Mouse (Mus musculus): ENCODE measurements at regions not wholly inside any gene's neighbourhood (a gene's known extent, or its start where the extent isn't known, plus 50 kb on each side); places are given as distances from the start of the nearest gene placed in this dataset.

GRCm38 (mm10) chr10:110566260-110567050 is 110.5 kb upstream of the Nav3 start:
- TF ChIP-seq CTCF (IDR thresholded peaks at IDR 0.05; ENCODE audit: low read depth) = no peak
- no peak for TF ChIP-seq EP300 (optimal IDR thresholded peaks at IDR 0.05)
